Comparison of ENCODE assay signal across 29 mouse cellular contexts in genomic region chr7:75786812-75787211, GRCm38 (mm10).
DNase-seq lines count a peak whose midpoint lies in the region; ATAC-seq and TF ChIP-seq lines count a peak whose summit lies in the region.
"Had no signal": no experiment of that assay in that cellular context is flagged by ENCODE, and none has a peak within 500 bp of the region (broad histone marks: within the 10 kb centered on the region; RNA-seq: fewer than 3 reads in every experiment).

No protein-coding gene starts in this region.

- H3K36me3 ChIP-seq in kidney, embryonic 14.5 days (ENCODE audit: control insufficient read depth, insufficient read depth, low read length): no peaks in the 10 kb centered on the region
- no peaks in the 10 kb centered on the region for H3K36me3 ChIP-seq in spleen, adult 2 months (ENCODE audit: control insufficient read depth, insufficient read depth, low read length)
- H3K36me3 ChIP-seq in small intestine, adult 2 months (ENCODE audit: control insufficient read depth, insufficient read depth, low read length): no peaks in the 10 kb centered on the region
- H3K36me3 ChIP-seq in forebrain, embryonic 12.5 days (replicated peaks): no peaks in the 10 kb centered on the region
- H3K36me3 ChIP-seq: embryonic facial prominence, embryonic 12.5 days; embryonic facial prominence, embryonic 15.5 days; heart, embryonic 12.5 days; heart, embryonic 15.5 days; hindbrain, embryonic 10.5 days; hindbrain, embryonic 13.5 days had no signal

- H3K4me3 ChIP-seq in kidney, embryonic 14.5 days (ENCODE audit: low read length): no peak overlapping the region
- H3K4me3 ChIP-seq in spleen, adult 2 months (ENCODE audit: extremely low read depth, insufficient read depth, insufficient read length): no peak overlapping the region
- no peak overlapping the region for H3K4me3 ChIP-seq in embryonic fibroblast, embryonic 13.5 days (ENCODE audit: insufficient read depth, low read length)
- no peak overlapping the region for H3K4me3 ChIP-seq in small intestine, adult 2 months (ENCODE audit: low read depth, low read length)
- no peak overlapping the region for H3K4me3 ChIP-seq in forebrain, embryonic 12.5 days (replicated peaks)
- H3K4me3 ChIP-seq: embryonic facial prominence, embryonic 12.5 days; embryonic facial prominence, embryonic 15.5 days; erythroblast, embryonic 14.5 days; forebrain, embryonic 13.5 days; heart, embryonic 12.5 days; heart, embryonic 15.5 days; hindbrain, embryonic 10.5 days; hindbrain, embryonic 13.5 days had no signal

- H3K27ac ChIP-seq in kidney, embryonic 14.5 days (ENCODE audit: low read depth, low read length): peak overlapping the region; percentile 51; the same call in 1 of the 2 replicates
- H3K27ac ChIP-seq in spleen, adult 2 months (ENCODE audit: insufficient read depth, low read length): peak overlapping the region; percentile 75; the same call in 1 of the 2 replicates
- H3K27ac ChIP-seq in embryonic fibroblast, embryonic 13.5 days (ENCODE audit: insufficient read depth, low read length): peak overlapping the region; percentile 44; the same call in 1 of the 2 replicates
- peak overlapping the region; percentile 49; the same call in 1 of the 2 replicates for H3K27ac ChIP-seq in small intestine, adult 2 months (ENCODE audit: insufficient read depth, low read depth, low read length)
- no peak overlapping the region for H3K27ac ChIP-seq in forebrain, embryonic 12.5 days
- H3K27ac ChIP-seq: embryonic facial prominence, embryonic 12.5 days; embryonic facial prominence, embryonic 15.5 days; forebrain, embryonic 13.5 days; heart, embryonic 15.5 days; hindbrain, embryonic 10.5 days; hindbrain, embryonic 13.5 days had no signal

- H3K4me1 ChIP-seq in kidney, embryonic 14.5 days (ENCODE audit: control insufficient read depth, insufficient read depth, low read length): peaks cover 15% of the 10 kb centered on the region
- peaks cover 41% of the 10 kb centered on the region for H3K4me1 ChIP-seq in spleen, adult 2 months (ENCODE audit: control insufficient read depth, insufficient read depth, insufficient read length)
- H3K4me1 ChIP-seq in embryonic fibroblast, embryonic 13.5 days (ENCODE audit: control insufficient read depth, insufficient read depth, low read length): peaks cover 8% of the 10 kb centered on the region; the same call in 1 of the 2 replicates
- H3K4me1 ChIP-seq in small intestine, adult 2 months (ENCODE audit: control insufficient read depth, insufficient read depth, insufficient read length, low read length): peaks cover 34% of the 10 kb centered on the region; the same call in 1 of the 2 replicates
- no peaks in the 10 kb centered on the region for H3K4me1 ChIP-seq in forebrain, embryonic 12.5 days
- H3K4me1 ChIP-seq: embryonic facial prominence, embryonic 12.5 days; embryonic facial prominence, embryonic 15.5 days; forebrain, embryonic 13.5 days; hindbrain, embryonic 13.5 days had no signal

- TF ChIP-seq POLR2A in spleen, adult 2 months (IDR thresholded peaks at IDR 0.05; ENCODE audit: low read depth, low read length): no peak
- no peak for TF ChIP-seq POLR2A in embryonic fibroblast, embryonic 13.5 days (IDR thresholded peaks at IDR 0.05; ENCODE audit: low read depth, low read length)
- TF ChIP-seq POLR2A in small intestine, adult 2 months (IDR thresholded peaks at IDR 0.05; ENCODE audit: low read depth, low read length): no peak

- no peaks in the 10 kb centered on the region for H3K9me3 ChIP-seq in kidney, embryonic 14.5 days (ENCODE audit: control insufficient read depth, low read length)
- no peaks in the 10 kb centered on the region for H3K9me3 ChIP-seq in forebrain, embryonic 12.5 days
- H3K9me3 ChIP-seq: embryonic facial prominence, embryonic 12.5 days; embryonic facial prominence, embryonic 15.5 days; forebrain, embryonic 13.5 days; heart, embryonic 12.5 days; heart, embryonic 15.5 days; hindbrain, embryonic 10.5 days; hindbrain, embryonic 13.5 days had no signal

- no peaks in the 10 kb centered on the region for H3K27me3 ChIP-seq in kidney, embryonic 14.5 days (ENCODE audit: control insufficient read depth, insufficient read depth, low read length)
- H3K27me3 ChIP-seq in spleen, adult 2 months (ENCODE audit: control insufficient read depth, insufficient read depth, low read length): no peaks in the 10 kb centered on the region
- no peaks in the 10 kb centered on the region for H3K27me3 ChIP-seq in small intestine, adult 2 months (ENCODE audit: control insufficient read depth, insufficient read depth, low read length)
- H3K27me3 ChIP-seq in forebrain, embryonic 12.5 days: no peaks in the 10 kb centered on the region
- H3K27me3 ChIP-seq: embryonic facial prominence, embryonic 12.5 days; embryonic facial prominence, embryonic 15.5 days; forebrain, embryonic 13.5 days; heart, embryonic 12.5 days; heart, embryonic 15.5 days; hindbrain, embryonic 13.5 days had no signal

- no peak for DNase-seq in kidney, adult 18-20 months
- DNase-seq in spleen, adult 2 months (ENCODE audit: low read depth in 1 of 2, low spot score in 2 of 2): no peak
- no peak for DNase-seq in spleen, adult 12 weeks (ENCODE audit: low spot score)
- no peak for DNase-seq in thymus, postnatal 0 days (ENCODE audit: low spot score)
- DNase-seq: adrenal gland, adult 8-10 months; adrenal gland, postnatal 25 days; cerebellum, adult 11 months; cerebellum, adult 2 months; cerebellum, adult 9-11 months; cerebellum, postnatal 25 days; gastrocnemius, postnatal 10 days; gastrocnemius, postnatal 36 days; heart, adult 11 months; heart, postnatal 10 days; heart, postnatal 36 days had no signal

- H3K9ac ChIP-seq in kidney, embryonic 14.5 days (ENCODE audit: low read depth, low read length): no peak overlapping the region
- H3K9ac ChIP-seq in forebrain, embryonic 12.5 days: no peak overlapping the region
- H3K9ac ChIP-seq: embryonic facial prominence, embryonic 12.5 days; embryonic facial prominence, embryonic 15.5 days; forebrain, embryonic 13.5 days; heart, embryonic 12.5 days; heart, embryonic 15.5 days; hindbrain, embryonic 13.5 days had no signal

- H3K4me2 ChIP-seq in kidney, embryonic 14.5 days (replicated peaks; ENCODE audit: low read depth, low read length): no peak overlapping the region
- no peak overlapping the region for H3K4me2 ChIP-seq in forebrain, embryonic 12.5 days
- H3K4me2 ChIP-seq: embryonic facial prominence, embryonic 12.5 days; embryonic facial prominence, embryonic 15.5 days; forebrain, embryonic 13.5 days; heart, embryonic 12.5 days; heart, embryonic 15.5 days; hindbrain, embryonic 13.5 days had no signal

- ATAC-seq in kidney, embryonic 14.5 days (ENCODE audit: low FRiP score, low TSS enrichment): peak; percentile 71; the same call in 1 of the 2 replicates
- ATAC-seq in forebrain, embryonic 12.5 days (ENCODE audit: low FRiP score): no peak
- ATAC-seq: forebrain, embryonic 13.5 days; forebrain, embryonic 16.5 days; hindbrain, embryonic 16.5 days had no signal

- no peak for TF ChIP-seq CTCF in spleen, adult 2 months (IDR thresholded peaks at IDR 0.05; ENCODE audit: extremely low read depth, insufficient read depth, insufficient read length, insufficient replicate concordance)
- TF ChIP-seq CTCF in embryonic fibroblast, embryonic 13.5 days (IDR thresholded peaks at IDR 0.05; ENCODE audit: borderline replicate concordance, insufficient read depth, low read length): no peak
- TF ChIP-seq CTCF in small intestine, adult 2 months (IDR thresholded peaks at IDR 0.05; ENCODE audit: extremely low read depth, insufficient read length, insufficient replicate concordance, low read depth, low read length): no peak

- WGBS in kidney, embryonic 14.5 days: 0% methylated on average over 1 of the region's 2 CpGs
- 55% methylated on average over 1 of the region's 2 CpGs for WGBS in spleen, adult 2 months
- WGBS in small intestine, adult 2 months: 0% methylated on average over 1 of the region's 2 CpGs
- WGBS in forebrain, embryonic 12.5 days: no CpG with 5 or more reads among the region's 2 CpGs
